18 mouse cellular contexts compared by ENCODE assay signal in genomic region chr4:21674042-21674441, GRCm38 (mm10). TPM values are rescaled to one million over a fixed set of nuclear protein-coding genes. Genes with fewer than 3 reads are reported as not detected.
DNase-seq lines count a peak whose midpoint lies in the region; ATAC-seq lines count a peak whose summit lies in the region.
"Had no signal": no experiment of that assay in that cellular context is flagged by ENCODE, and none has a peak within 500 bp of the region (broad histone marks: within the 10 kb centered on the region; RNA-seq: fewer than 3 reads in every experiment).

No protein-coding gene starts in this region.

- 2% methylated on average over 17 of the region's 17 CpGs for WGBS in midbrain, embryonic 12.5 days
- under 1% methylated on average over 17 of the region's 17 CpGs for WGBS in midbrain, embryonic 16.5 days
- WGBS in hindbrain, embryonic 16.5 days = 2% methylated on average over 17 of the region's 17 CpGs

- no peaks in the 10 kb centered on the region for H3K9me3 ChIP-seq in midbrain, embryonic 12.5 days
- no peaks in the 10 kb centered on the region for H3K9me3 ChIP-seq in midbrain, embryonic 16.5 days (replicated peaks; ENCODE audit: control insufficient read depth, low read length, poor library complexity, severe bottlenecking)
- H3K9me3 ChIP-seq in hindbrain, embryonic 16.5 days (ENCODE audit: control insufficient read depth, low read length) = no peaks in the 10 kb centered on the region
- H3K9me3 ChIP-seq: limb, embryonic 15.5 days had no signal

- peak; percentile 17; the same call in 1 of the 2 replicates for ATAC-seq in midbrain, embryonic 12.5 days (ENCODE audit: low FRiP score, low read depth)
- ATAC-seq in midbrain, embryonic 16.5 days = no peak
- ATAC-seq in hindbrain, embryonic 16.5 days = 0 out of 2 replicates have a peak, but pooled peaks have one; percentile 22
- ATAC-seq: intestine, embryonic 16.5 days had no signal

- no peak overlapping the region for H3K4me2 ChIP-seq in midbrain, embryonic 12.5 days (replicated peaks)
- no peak overlapping the region for H3K4me2 ChIP-seq in midbrain, embryonic 16.5 days (ENCODE audit: low read length)
- H3K4me2 ChIP-seq in hindbrain, embryonic 16.5 days (ENCODE audit: low read length) = no peak overlapping the region
- H3K4me2 ChIP-seq: limb, embryonic 15.5 days; lung, embryonic 14.5 days had no signal

- H3K4me1 ChIP-seq in midbrain, embryonic 12.5 days = peaks cover 6% of the 10 kb centered on the region
- H3K4me1 ChIP-seq in midbrain, embryonic 16.5 days (ENCODE audit: control insufficient read depth, insufficient read depth, low read length) = peaks cover 8% of the 10 kb centered on the region; the same call in 1 of the 2 replicates
- H3K4me1 ChIP-seq in hindbrain, embryonic 16.5 days (ENCODE audit: control insufficient read depth, insufficient read depth, low read depth, low read length) = peaks cover 11% of the 10 kb centered on the region

- H3K27me3 ChIP-seq in midbrain, embryonic 12.5 days = peaks cover 78% of the 10 kb centered on the region
- peaks cover 44% of the 10 kb centered on the region for H3K27me3 ChIP-seq in midbrain, embryonic 16.5 days (ENCODE audit: control insufficient read depth, insufficient read depth, low read depth, low read length)
- H3K27me3 ChIP-seq in hindbrain, embryonic 16.5 days (replicated peaks; ENCODE audit: control insufficient read depth, insufficient read depth, low read length) = peaks cover 41% of the 10 kb centered on the region

- H3K36me3 ChIP-seq in midbrain, embryonic 12.5 days = no peaks in the 10 kb centered on the region
- no peaks in the 10 kb centered on the region for H3K36me3 ChIP-seq in midbrain, embryonic 16.5 days (ENCODE audit: control insufficient read depth, insufficient read depth, low read length)
- no peaks in the 10 kb centered on the region for H3K36me3 ChIP-seq in hindbrain, embryonic 16.5 days (ENCODE audit: control insufficient read depth, insufficient read depth, low read length)
- H3K36me3 ChIP-seq: limb, embryonic 15.5 days had no signal

- no peak overlapping the region for H3K4me3 ChIP-seq in midbrain, embryonic 12.5 days
- H3K4me3 ChIP-seq in midbrain, embryonic 16.5 days (ENCODE audit: low read depth, low read length) = no peak overlapping the region
- H3K4me3 ChIP-seq in hindbrain, embryonic 16.5 days (ENCODE audit: low read length) = no peak overlapping the region
- H3K4me3 ChIP-seq: limb, embryonic 15.5 days had no signal

- no peak overlapping the region for H3K9ac ChIP-seq in midbrain, embryonic 12.5 days (replicated peaks)
- H3K9ac ChIP-seq in midbrain, embryonic 16.5 days (ENCODE audit: low read depth, low read length) = no peak overlapping the region
- no peak overlapping the region for H3K9ac ChIP-seq in hindbrain, embryonic 16.5 days (ENCODE audit: low read depth, low read length)
- H3K9ac ChIP-seq: limb, embryonic 15.5 days; lung, embryonic 14.5 days had no signal

- peak; percentile 28 for DNase-seq in embryo, embryonic 11 days
- no peak for DNase-seq in adrenal gland, postnatal 25 days
- DNase-seq in gastrocnemius, adult 8-10 months (ENCODE audit: low spot score in 2 of 2) = no peak
- DNase-seq in gastrocnemius, adult 18-20 months (ENCODE audit: low spot score) = no peak
- DNase-seq: cerebellum, adult 11-12 months; kidney, postnatal 25 days; lung, embryonic 14.5 days; thymus, postnatal 4 days had no signal

- no peak overlapping the region for H3K27ac ChIP-seq in midbrain, embryonic 12.5 days (replicated peaks)
- no peak overlapping the region for H3K27ac ChIP-seq in midbrain, embryonic 16.5 days (ENCODE audit: low read length)
- no peak overlapping the region for H3K27ac ChIP-seq in hindbrain, embryonic 16.5 days (ENCODE audit: low read depth, low read length)
- H3K27ac ChIP-seq: limb, embryonic 15.5 days had no signal

RNA-seq across cellular contexts. Expression of gene Prdm13, which starts 11.7 kb away (rescaled TPM):
- polyA plus RNA-seq in midbrain, embryonic 12.5 days (2016; fragmentation: Nextera tagmentation; extraction: Ambion mirVana) = 0.17 and 1.4 TPM in 2 replicates
- polyA plus RNA-seq in midbrain, embryonic 16.5 days (2015; fragmentation: Nextera tagmentation; extraction: Ambion mirVana) = 0.24 and 0.32 TPM in 2 replicates
- 0.36 and 0.48 TPM in 2 replicates for polyA plus RNA-seq in hindbrain, embryonic 16.5 days (2015; fragmentation: Nextera tagmentation; extraction: Ambion mirVana)
- not detected in 2 replicates for total RNA-seq in adrenal gland, postnatal 25 days (2021)
- total RNA-seq in gastrocnemius, adult 8-10 months (2022) = not detected
- total RNA-seq in gastrocnemius, adult 18-20 months (2021) = not detected
- total RNA-seq: adrenal gland, postnatal 4 days; left cerebral cortex, adult 18-20 months had no signal
- polyA plus RNA-seq: gonadal fat pad, adult 2 months; heart, embryonic 14.5 days; intestine, embryonic 16.5 days; limb, embryonic 15.5 days; lung, embryonic 14.5 days; stomach, embryonic 16.5 days had no signal

RNA-seq across cellular contexts. Expression of gene Ccnc, which starts 53.5 kb away (rescaled TPM):
- 67.8 and 68.9 TPM in 2 replicates for polyA plus RNA-seq in midbrain, embryonic 12.5 days (2016; fragmentation: Nextera tagmentation; extraction: Ambion mirVana)
- polyA plus RNA-seq in midbrain, embryonic 16.5 days (2015; fragmentation: Nextera tagmentation; extraction: Ambion mirVana) = 75.0 and 78.6 TPM in 2 replicates
- polyA plus RNA-seq in hindbrain, embryonic 16.5 days (2015; fragmentation: Nextera tagmentation; extraction: Ambion mirVana) = 68.7 and 72.4 TPM in 2 replicates
- total RNA-seq in adrenal gland, postnatal 25 days (2021) = 19.8 and 23.9 TPM in 2 replicates
- 10 to 100 TPM in 1 of 4 experiments, 1 to 10 TPM in 3; 8.6 to 11.8 (median 9.6) TPM for total RNA-seq in gastrocnemius, adult 8-10 months (2022)
- 10 to 100 TPM in 1 of 2 experiments, 1 to 10 TPM in 1; 8.5 to 10.7 TPM for total RNA-seq in gastrocnemius, adult 18-20 months (2021)
